Mouse (Mus musculus) left cerebral cortex, adult 2 months (tissue): ENCODE results near the gene Slc6a9. TPM values are rescaled to one million over a fixed set of nuclear protein-coding genes. Genes with fewer than 3 reads are reported as not detected.

ENCODE experiments used
- DNase-seq, 2 experiments: peaks; one replicate each; pipeline ENCODE4 v3.0.0; 2021 to 2022; ENCODE audit warnings: low spot score in 2 of 2, mixed read lengths in 1 of 2; ENCODE audit errors: extremely low spot score in 1 of 2
- H3K27ac ChIP-seq: fragments of 200-600 bp; 2 replicates; pipeline ENCODE4 v1.8.1; 2022
- H3K4me3 ChIP-seq: fragments of 200-600 bp; 2 replicates; pipeline ENCODE4 v1.8.1; 2022
- CTCF ChIP-seq: fragments of 200-600 bp; IDR thresholded peaks from 2 replicates; pipeline ENCODE4 v1.8.1; 2022; ENCODE audit warnings: antibody characterized with exemption, mild to moderate bottlenecking, moderate library complexity
- intact Hi-C: fragments of 180-260 bp; cut with DNase I; formaldehyde crosslinking; loops from one replicate; pipeline ENCODE4 v1.15.1; 2025
- total RNA-seq, 2 experiments: library from RNA; stranded (reverse); gene quantifications; 2 replicates each; pipeline ENCODE4 v1.2.3; 2021

Slc6a9 gene
- total RNA-seq, 2 experiments from 2014 or later, result 34.2 to 35.4 TPM

DNA sequence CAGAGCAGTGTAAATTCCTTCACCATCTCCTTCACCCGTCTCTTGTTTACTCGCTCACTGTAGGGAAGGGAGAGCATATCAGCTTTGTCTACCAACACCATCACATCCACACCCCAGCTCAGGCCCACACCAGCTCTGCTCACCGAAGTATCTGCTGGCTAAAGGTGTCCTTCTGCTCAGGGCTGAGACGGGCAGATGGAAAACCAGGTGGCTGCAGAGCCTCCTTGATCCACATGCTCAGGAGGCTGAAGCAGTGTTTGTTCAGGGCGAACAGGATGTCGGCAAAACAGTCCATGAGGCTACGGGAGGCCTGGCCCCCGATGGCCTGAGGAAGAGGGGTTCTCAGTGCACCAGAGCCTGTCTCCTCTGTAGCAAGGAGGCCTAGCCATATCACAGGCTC, 60.3 kb downstream of the Slc6a9 start:
- Histone ChIP-seq H3K27ac (no peak overlapping the region), H3K4me3 (no peak overlapping the region)
- intact Hi-C loops, result no loop called here
- no peak for DNase-seq
- no peak for TF ChIP-seq CTCF

GRCm38 (mm10) chr4:117895339-117895738, 61.0 kb downstream of the Slc6a9 start:
- no peak for DNase-seq
- Histone ChIP-seq H3K27ac (no peak overlapping the region), H3K4me3 (no peak overlapping the region)
- TF ChIP-seq CTCF, result no peak
- intact Hi-C loops, result loop anchor here (1.0 kb wide), 1 partner anchor 8 kb away; no protein-coding TSS in a partner anchor

DNA sequence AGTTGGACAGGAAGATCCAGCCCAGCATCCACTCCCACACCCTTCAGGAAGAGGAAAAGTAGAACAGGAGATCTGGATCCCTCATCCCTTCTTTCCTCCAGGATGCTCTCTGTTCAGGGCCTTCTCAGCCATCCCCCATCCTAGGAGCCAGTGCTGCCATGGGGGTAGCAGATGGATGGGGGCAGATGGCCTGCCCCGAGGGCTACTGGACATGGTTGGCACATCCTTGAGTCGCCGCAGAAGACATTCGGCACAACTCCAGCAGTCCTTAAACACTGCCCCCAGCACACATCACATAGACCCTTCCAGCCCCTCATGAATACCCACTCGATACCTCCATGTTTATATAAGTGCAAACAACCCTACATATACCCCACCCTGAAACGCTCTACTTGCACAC, 61.7 kb downstream of the Slc6a9 start:
- Histone ChIP-seq H3K27ac (no peak overlapping the region), H3K4me3 (no peak overlapping the region)
- intact Hi-C loops, result no loop called here
- no peak for DNase-seq
- no peak for TF ChIP-seq CTCF

DNA sequence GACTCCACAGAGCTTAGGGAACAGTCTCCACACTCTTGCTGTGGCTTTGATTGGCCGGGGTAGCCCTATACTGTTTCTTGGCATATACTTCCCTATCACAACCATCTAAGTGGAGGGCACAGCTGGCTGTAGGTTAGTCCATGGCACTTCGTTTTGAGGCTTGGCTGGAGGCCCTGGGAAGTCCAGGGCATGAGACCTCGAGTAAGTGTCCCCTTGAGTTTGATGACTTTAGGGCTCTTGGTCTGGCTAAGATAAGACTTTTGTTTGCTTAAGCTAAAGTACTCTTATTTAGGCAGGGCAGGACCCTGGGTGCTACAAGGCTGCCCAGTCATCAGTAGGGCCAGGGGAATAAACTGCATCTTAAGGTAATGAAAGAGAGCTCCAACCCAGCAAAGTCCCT, 63.8 kb downstream of the Slc6a9 start:
- no peak for TF ChIP-seq CTCF
- intact Hi-C loops, result no loop called here

GRCm38 (mm10) chr4:117904094-117904493, 69.8 kb downstream of the Slc6a9 start:
- Histone ChIP-seq H3K27ac (peak overlapping the region; percentile 40; the same call in 1 of the 2 replicates), H3K4me3 (no peak overlapping the region)
- DNase-seq, result no peak
- intact Hi-C loops, result no loop called here
- TF ChIP-seq CTCF, result no peak

More for the DNA sequence above, 63.8 kb downstream of the Slc6a9 start:
- no peak overlapping the region for H3K27ac ChIP-seq
- DNase-seq, result no peak
- H3K4me3 ChIP-seq, result no peak overlapping the region

- H3K27ac ChIP-seq, result peak overlapping the region; percentile 40
- DNase-seq, result no peak
- intact Hi-C loops, result no loop called here
- TF ChIP-seq CTCF, result no peak
- no peak overlapping the region for H3K4me3 ChIP-seq
Observed at GRCm38 (mm10) chr4:117904761-117905160, 70.5 kb downstream of the Slc6a9 start.

GRCm38 (mm10) chr4:117906196-117906595, 71.9 kb downstream of the Slc6a9 start:
- intact Hi-C loops, result no loop called here
- no peak for TF ChIP-seq CTCF
- Histone ChIP-seq H3K27ac (peak overlapping the region; percentile 24; the same call in 1 of the 2 replicates), H3K4me3 (no peak overlapping the region)
- DNase-seq, result no peak

- intact Hi-C loops, result no loop called here
- H3K27ac ChIP-seq, result peak overlapping the region; percentile 67
- no peak for DNase-seq
- peak overlapping the region; percentile 29; the same call in 1 of the 2 replicates for H3K4me3 ChIP-seq
- no peak for TF ChIP-seq CTCF
Observed at GRCm38 (mm10) chr4:117908834-117909453, 74.6 kb downstream of the Slc6a9 start.

GRCm38 (mm10) chr4:117912131-117912561, 77.8 kb downstream of the Slc6a9 start:
- intact Hi-C loops, result no loop called here
- DNase-seq, result no peak
- peak overlapping the region; percentile 7; the same call in 1 of the 2 replicates for H3K4me3 ChIP-seq
- no peak overlapping the region for H3K27ac ChIP-seq
- TF ChIP-seq CTCF, result no peak

DNA sequence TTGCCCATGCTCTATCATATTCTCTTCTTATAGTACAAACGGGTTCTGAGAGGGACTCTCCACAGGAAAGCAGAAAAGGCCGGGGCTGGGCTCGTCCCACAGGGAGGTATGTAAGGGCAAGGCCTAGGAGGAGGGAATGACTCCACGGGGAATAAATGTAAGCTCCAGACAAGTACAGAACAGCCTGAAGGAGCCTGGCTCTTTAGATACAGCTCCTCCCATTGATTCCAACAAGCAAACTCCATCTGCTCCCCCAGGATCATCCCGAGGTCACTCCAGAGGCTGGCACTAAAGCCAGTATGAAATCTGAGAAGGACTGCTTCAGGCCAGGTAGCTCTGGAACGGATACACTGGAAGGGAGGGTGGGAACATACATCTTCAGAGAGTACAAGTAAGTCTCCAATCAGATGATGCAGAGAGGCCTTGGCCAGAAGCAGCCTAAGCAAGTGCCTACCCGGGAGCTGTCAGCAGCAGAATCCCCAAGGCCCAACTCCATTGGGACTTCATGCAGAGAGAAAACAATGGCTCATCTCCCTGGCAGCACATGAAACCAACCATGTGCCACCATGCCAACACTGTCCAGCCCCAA, 78.5 kb downstream of the Slc6a9 start:
- intact Hi-C loops, result no loop called here
- no peak overlapping the region for H3K27ac ChIP-seq
- DNase-seq, result no peak
- H3K4me3 ChIP-seq, result peak overlapping the region; percentile 95
- no peak for TF ChIP-seq CTCF

GRCm38 (mm10) chr4:117913421-117913820, 79.1 kb downstream of the Slc6a9 start:
- intact Hi-C loops, result no loop called here
- Histone ChIP-seq H3K4me3 (peak overlapping the region; percentile 95), H3K27ac (no peak overlapping the region)
- TF ChIP-seq CTCF, result no peak
- DNase-seq, result no peak

DNA sequence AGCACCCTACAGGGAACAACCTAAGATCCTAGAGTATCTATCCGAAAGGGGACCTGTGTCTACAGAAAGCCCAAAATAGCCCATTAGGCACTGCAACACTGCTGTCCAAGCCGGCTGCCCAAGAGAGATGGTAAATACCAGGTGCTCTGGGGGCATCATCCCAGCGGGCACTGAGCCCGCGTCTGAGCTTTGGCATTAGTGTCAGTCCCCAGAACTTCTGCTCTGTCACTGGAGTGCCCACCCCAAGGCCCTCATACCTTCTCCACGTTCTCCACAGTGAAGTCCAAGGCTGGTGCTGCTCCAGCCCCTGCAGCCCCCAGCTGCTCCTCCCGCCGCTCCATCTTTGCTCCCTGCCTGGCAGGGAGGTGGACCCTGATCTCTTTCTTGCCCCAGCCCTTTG, 79.7 kb downstream of the Slc6a9 start:
- TF ChIP-seq CTCF, result no peak
- no peak for DNase-seq
- intact Hi-C loops, result loop anchor here (2.0 kb wide), 1 partner anchor 27 kb away; the partner anchor contains the start of gene Atp6v0b
- Histone ChIP-seq H3K27ac (peak overlapping the region; percentile 100), H3K4me3 (peak overlapping the region; percentile 95)
